In genomic region chr3:85645517-85646004, GRCm38 (mm10) we compare ENCODE assay signal across 22 mouse cellular contexts.
DNase-seq lines count a peak whose midpoint lies in the region; ATAC-seq and TF ChIP-seq lines count a peak whose summit lies in the region.
"Had no signal": no experiment of that assay in that cellular context is flagged by ENCODE, and none has a peak within 500 bp of the region (broad histone marks: within the 10 kb centered on the region; RNA-seq: fewer than 3 reads in every experiment).

No protein-coding gene starts in this region.

- no peak overlapping the region for H3K4me2 ChIP-seq in heart, embryonic 13.5 days
- H3K4me2 ChIP-seq in midbrain, embryonic 13.5 days (replicated peaks): no peak overlapping the region
- H3K4me2 ChIP-seq in midbrain, embryonic 11.5 days: no peak overlapping the region
- no peak overlapping the region for H3K4me2 ChIP-seq in midbrain, embryonic 16.5 days (ENCODE audit: low read length)
- H3K4me2 ChIP-seq: embryonic facial prominence, embryonic 15.5 days; hindbrain, embryonic 12.5 days had no signal

- peak overlapping the region; percentile 21; the same call in 1 of the 2 replicates for H3K27ac ChIP-seq in heart, embryonic 13.5 days (replicated peaks)
- H3K27ac ChIP-seq in heart, adult 2 months: no peak overlapping the region
- peak overlapping the region; percentile 47; the same call in 1 of the 2 replicates for H3K27ac ChIP-seq in midbrain, embryonic 13.5 days
- H3K27ac ChIP-seq in midbrain, embryonic 11.5 days (ENCODE audit: low read depth, low read length): no peak overlapping the region
- peak overlapping the region; percentile 20; the same call in 1 of the 2 replicates for H3K27ac ChIP-seq in midbrain, embryonic 16.5 days (ENCODE audit: low read length)
- H3K27ac ChIP-seq: embryonic facial prominence, embryonic 15.5 days; forebrain, embryonic 10.5 days; gastrocnemius, adult 2 months; hindbrain, embryonic 12.5 days had no signal

- H3K4me3 ChIP-seq in heart, embryonic 13.5 days: no peak overlapping the region
- H3K4me3 ChIP-seq in heart, adult 2 months: no peak overlapping the region
- no peak overlapping the region for H3K4me3 ChIP-seq in midbrain, embryonic 13.5 days (replicated peaks)
- H3K4me3 ChIP-seq in midbrain, embryonic 11.5 days (ENCODE audit: low read depth, low read length): no peak overlapping the region
- H3K4me3 ChIP-seq in midbrain, embryonic 16.5 days (ENCODE audit: low read depth, low read length): no peak overlapping the region
- H3K4me3 ChIP-seq: embryonic facial prominence, embryonic 15.5 days; erythroblast, embryonic 14.5 days; forebrain, embryonic 10.5 days; gastrocnemius, adult 2 months; hindbrain, embryonic 12.5 days had no signal

- peaks cover 9% of the 10 kb centered on the region; the same call in 1 of the 2 replicates for H3K36me3 ChIP-seq in heart, embryonic 13.5 days
- H3K36me3 ChIP-seq in heart, adult 2 months (ENCODE audit: control insufficient read depth, insufficient read depth, low read length): no peaks in the 10 kb centered on the region
- peaks cover 7% of the 10 kb centered on the region; the same call in 1 of the 2 replicates for H3K36me3 ChIP-seq in midbrain, embryonic 13.5 days
- no peaks in the 10 kb centered on the region for H3K36me3 ChIP-seq in midbrain, embryonic 11.5 days (ENCODE audit: control insufficient read depth, insufficient read depth, low read length)
- H3K36me3 ChIP-seq in midbrain, embryonic 16.5 days (ENCODE audit: control insufficient read depth, insufficient read depth, low read length): no peaks in the 10 kb centered on the region
- H3K36me3 ChIP-seq: embryonic facial prominence, embryonic 15.5 days; hindbrain, embryonic 12.5 days had no signal

- no peak for TF ChIP-seq EP300 in heart, adult 2 months (IDR thresholded peaks at IDR 0.05; ENCODE audit: insufficient read depth, low read depth, low read length)

- no peaks in the 10 kb centered on the region for H3K9me3 ChIP-seq in heart, embryonic 13.5 days
- no peaks in the 10 kb centered on the region for H3K9me3 ChIP-seq in midbrain, embryonic 13.5 days
- no peaks in the 10 kb centered on the region for H3K9me3 ChIP-seq in midbrain, embryonic 11.5 days (ENCODE audit: control insufficient read depth, low read length)
- no peaks in the 10 kb centered on the region for H3K9me3 ChIP-seq in midbrain, embryonic 16.5 days (replicated peaks; ENCODE audit: control insufficient read depth, low read length, poor library complexity, severe bottlenecking)
- H3K9me3 ChIP-seq: embryonic facial prominence, embryonic 15.5 days; forebrain, embryonic 10.5 days; hindbrain, embryonic 12.5 days had no signal

- no peaks in the 10 kb centered on the region for H3K79me2 ChIP-seq in heart, adult 2 months (replicated peaks; ENCODE audit: control insufficient read depth, insufficient read depth, low read length)

- no peak for DNase-seq in heart, adult 2 months
- no peak for DNase-seq in midbrain, embryonic 11.5 days (ENCODE audit: low spot score, missing footprints)
- DNase-seq in cerebellum, adult 9-11 months: no peak
- DNase-seq: adrenal gland, postnatal 14 days; cerebellum, adult 18-20 months; cerebellum, postnatal 14 days; embryo, embryonic 11 days; gastrocnemius, adult 2 months; gastrocnemius, postnatal 25 days; heart, postnatal 4 days had no signal

- TF ChIP-seq CTCF in heart, adult 2 months (IDR thresholded peaks at IDR 0.05): no peak

- WGBS in heart, embryonic 13.5 days: 74% methylated on average over 7 of the region's 7 CpGs
- WGBS in heart, adult 2 months: 93% methylated on average over 7 of the region's 7 CpGs
- WGBS in midbrain, embryonic 13.5 days: 80% methylated on average over 7 of the region's 7 CpGs
- 89% methylated on average over 7 of the region's 7 CpGs for WGBS in midbrain, embryonic 11.5 days
- 64% methylated on average over 7 of the region's 7 CpGs for WGBS in midbrain, embryonic 16.5 days

- TF ChIP-seq POLR2A in heart, adult 2 months (IDR thresholded peaks at IDR 0.05; ENCODE audit: insufficient read depth, low read depth, low read length): no peak

- ATAC-seq in heart, embryonic 13.5 days (ENCODE audit: extremely low read depth, insufficient number of reproducible peaks, low FRiP score, low TSS enrichment): no peak
- ATAC-seq in midbrain, embryonic 13.5 days: peak; percentile 53; the same call in 1 of the 2 replicates
- no peak for ATAC-seq in midbrain, embryonic 11.5 days (ENCODE audit: low FRiP score)
- ATAC-seq in midbrain, embryonic 16.5 days: peak; percentile 82
- ATAC-seq: activated CD4-positive, CD25-positive, alpha-beta regulatory T cell, adult 4 months; forebrain, embryonic 14.5 days; hindbrain, embryonic 16.5 days; Patski had no signal

- no peaks in the 10 kb centered on the region for H3K27me3 ChIP-seq in heart, embryonic 13.5 days (replicated peaks)
- H3K27me3 ChIP-seq in heart, adult 2 months (ENCODE audit: control insufficient read depth, insufficient read depth, low read length): no peaks in the 10 kb centered on the region
- no peaks in the 10 kb centered on the region for H3K27me3 ChIP-seq in midbrain, embryonic 13.5 days
- H3K27me3 ChIP-seq in midbrain, embryonic 11.5 days (ENCODE audit: control insufficient read depth, insufficient read depth, low read length): no peaks in the 10 kb centered on the region
- H3K27me3 ChIP-seq in midbrain, embryonic 16.5 days (ENCODE audit: control insufficient read depth, insufficient read depth, low read depth, low read length): no peaks in the 10 kb centered on the region
- H3K27me3 ChIP-seq: CH12.LX; embryonic facial prominence, embryonic 15.5 days; hindbrain, embryonic 12.5 days; Patski had no signal

- peaks cover 11% of the 10 kb centered on the region for H3K4me1 ChIP-seq in heart, embryonic 13.5 days
- no peaks in the 10 kb centered on the region; the same call in 1 of the 2 replicates for H3K4me1 ChIP-seq in heart, adult 2 months (ENCODE audit: control insufficient read depth, insufficient read depth, low read length)
- H3K4me1 ChIP-seq in midbrain, embryonic 13.5 days (replicated peaks): no peaks in the 10 kb centered on the region
- no peaks in the 10 kb centered on the region for H3K4me1 ChIP-seq in midbrain, embryonic 11.5 days (ENCODE audit: control insufficient read depth, insufficient read depth, low read length)
- H3K4me1 ChIP-seq in midbrain, embryonic 16.5 days (ENCODE audit: control insufficient read depth, insufficient read depth, low read length): no peaks in the 10 kb centered on the region
- H3K4me1 ChIP-seq: embryonic facial prominence, embryonic 15.5 days; forebrain, embryonic 10.5 days; hindbrain, embryonic 12.5 days had no signal

- intact Hi-C loops in heart, adult 2 months (cut with DNase I): no loop called here

- 0 out of 2 replicates have a peak overlapping the region, but pooled peaks have one; percentile 9 for H3K9ac ChIP-seq in heart, embryonic 13.5 days
- H3K9ac ChIP-seq in heart, adult 2 months (ENCODE audit: low read depth, low read length): no peak overlapping the region
- no peak overlapping the region for H3K9ac ChIP-seq in midbrain, embryonic 13.5 days (replicated peaks)
- H3K9ac ChIP-seq in midbrain, embryonic 11.5 days (ENCODE audit: low read length): no peak overlapping the region
- no peak overlapping the region for H3K9ac ChIP-seq in midbrain, embryonic 16.5 days (ENCODE audit: low read depth, low read length)
- H3K9ac ChIP-seq: embryonic facial prominence, embryonic 15.5 days; hindbrain, embryonic 12.5 days had no signal

Comparison
In these comparisons a context has a peak if more than half of its experiments do, and no peak if none do; other contexts are left out.
1. ATAC-seq: peak in midbrain, embryonic 13.5 days (single experiment) and midbrain, embryonic 16.5 days (single experiment); none in heart, embryonic 13.5 days (single experiment) and midbrain, embryonic 11.5 days (single experiment).
2. H3K27ac ChIP-seq: peak in heart, embryonic 13.5 days (single experiment), midbrain, embryonic 13.5 days (single experiment) and midbrain, embryonic 16.5 days (single experiment); none in heart, adult 2 months (single experiment) and midbrain, embryonic 11.5 days (single experiment).